Mouse (Mus musculus): ENCODE data around the gene Izumo4.

Gene Izumo4

GRCm38 (mm10) chr10:80701721-80702535 is at the start of gene Izumo4, which contains the start of gene Mob3a:
TSS of gene Izumo4 (plus strand) at chr10:80702184.
TSS of gene Mob3a (minus strand) at chr10:80701977.
- peak; percentile 100 for DNase-seq (ENCODE audit: low read depth, low spot score)

GRCm38 (mm10) chr10:80653156-80653720 is 48.7 kb upstream of the Izumo4 start:
- DNase-seq (ENCODE audit: low read depth, low spot score): no peak

- DNase-seq (ENCODE audit: low read depth, low spot score): no peak
These were observed 47.1 kb upstream of the Izumo4 start for GRCm38 (mm10) chr10:80654866-80655265.

GRCm38 (mm10) chr10:80655406-80656129 is 46.4 kb upstream of the Izumo4 start:
- DNase-seq (ENCODE audit: low read depth, low spot score): no peak

- DNase-seq (ENCODE audit: low read depth, low spot score): peak; percentile 98
These were observed 45.7 kb upstream of the Izumo4 start for GRCm38 (mm10) chr10:80656130-80656862.

- peak; percentile 75 for DNase-seq (ENCODE audit: low read depth, low spot score)
These were observed 44.9 kb upstream of the Izumo4 start, which contains the start of gene Btbd2 for GRCm38 (mm10) chr10:80656863-80657623. TSS of gene Btbd2 (minus strand) at chr10:80657071.

GRCm38 (mm10) chr10:80658194-80658840 is 43.7 kb upstream of the Izumo4 start:
- no peak for DNase-seq (ENCODE audit: low read depth, low spot score)

- no peak for DNase-seq (ENCODE audit: low read depth, low spot score)
These were observed 43.2 kb upstream of the Izumo4 start for GRCm38 (mm10) chr10:80658841-80659202.

GRCm38 (mm10) chr10:80659213-80659612 is 42.8 kb upstream of the Izumo4 start:
- DNase-seq (ENCODE audit: low read depth, low spot score): peak; percentile 72

GRCm38 (mm10) chr10:80661149-80661548 is 40.8 kb upstream of the Izumo4 start:
- peak; percentile 87 for DNase-seq (ENCODE audit: low read depth, low spot score)

- no peak for DNase-seq (ENCODE audit: low read depth, low spot score)
These were observed 38.3 kb upstream of the Izumo4 start for GRCm38 (mm10) chr10:80663485-80664196.

- DNase-seq (ENCODE audit: low read depth, low spot score): peak; percentile 72
These were observed 37.6 kb upstream of the Izumo4 start for GRCm38 (mm10) chr10:80664197-80665015.

- peak; percentile 79 for DNase-seq (ENCODE audit: low read depth, low spot score)
These were observed 37.0 kb upstream of the Izumo4 start for GRCm38 (mm10) chr10:80665016-80665380.

- DNase-seq (ENCODE audit: low read depth, low spot score): no peak
These were observed 36.5 kb upstream of the Izumo4 start for GRCm38 (mm10) chr10:80665459-80665858.

- DNase-seq (ENCODE audit: low read depth, low spot score): no peak
These were observed 35.8 kb upstream of the Izumo4 start for GRCm38 (mm10) chr10:80665981-80666733.

- no peak for DNase-seq (ENCODE audit: low read depth, low spot score)
These were observed 35.1 kb upstream of the Izumo4 start for GRCm38 (mm10) chr10:80666837-80667412.

- DNase-seq (ENCODE audit: low read depth, low spot score): no peak
These were observed 33.4 kb upstream of the Izumo4 start for GRCm38 (mm10) chr10:80668614-80669013.

GRCm38 (mm10) chr10:80669018-80669417 is 33.0 kb upstream of the Izumo4 start:
- no peak for DNase-seq (ENCODE audit: low read depth, low spot score)
